Mouse (Mus musculus): ENCODE measurements around the gene Tubb2b. TPM values are rescaled to one million over a fixed set of nuclear protein-coding genes. Genes with fewer than 3 reads are reported as not detected.

The Tubb2b gene
- total RNA-seq, 1 experiment, result 139 TPM

DNA sequence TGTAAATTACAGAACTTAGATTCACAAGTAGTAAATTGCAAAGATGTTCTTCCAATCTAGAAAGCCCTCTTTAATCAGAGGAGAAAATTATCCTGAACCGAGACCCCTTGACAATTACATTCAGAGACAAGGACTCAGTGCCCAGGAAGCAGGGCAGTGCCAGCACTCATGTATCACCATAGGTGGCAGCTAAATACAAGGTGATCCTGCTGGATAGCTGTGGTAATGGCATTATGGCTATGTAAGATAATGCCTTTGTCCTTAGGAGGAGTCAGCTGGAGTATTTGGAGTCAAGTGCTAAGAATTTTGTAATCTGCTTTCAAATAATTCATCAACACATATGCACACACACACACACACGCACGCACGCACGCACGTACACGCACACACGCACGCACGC, 29.0 kb downstream of the Tubb2b start:
- H3K27ac ChIP-seq (ENCODE audit: insufficient read depth, low read depth, low read length, poor library complexity, severe bottlenecking), result no peak overlapping the region

DNA sequence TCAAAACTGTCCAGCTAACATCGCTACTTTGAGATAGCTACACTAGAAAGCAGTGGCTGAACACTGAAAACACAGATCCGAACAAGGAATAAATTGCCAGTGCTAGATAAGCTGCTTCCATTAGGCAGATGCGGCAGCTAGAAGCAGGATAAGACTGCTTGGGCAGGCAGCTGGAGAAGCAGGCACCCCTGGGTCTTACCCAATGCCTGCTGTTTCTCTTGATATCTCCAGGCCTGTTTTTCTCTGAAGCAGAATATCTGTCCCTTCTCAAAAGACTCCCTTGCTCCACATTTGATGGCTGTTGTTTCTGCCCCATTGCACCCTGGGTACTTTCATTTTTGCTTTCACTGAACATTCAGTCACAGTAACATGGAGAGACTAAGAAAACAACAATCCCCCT, 29.5 kb downstream of the Tubb2b start:
- H3K27ac ChIP-seq (ENCODE audit: insufficient read depth, low read depth, low read length, poor library complexity, severe bottlenecking), result no peak overlapping the region
- peaks cover 2 to 7% of the 10 kb centered on the region in 2 experiments; a peak in 2 of 4 replicates for H3K4me1 ChIP-seq (ENCODE audit: control insufficient read depth in 2 of 2, insufficient read depth in 2 of 2, low read length in 2 of 2, poor library complexity in 1 of 2)
- DNase-seq (ENCODE audit: low read depth, low spot score), result no peak
- no peak overlapping the region for H3K9ac ChIP-seq (ENCODE audit: insufficient read depth, low read depth, low read length, poor library complexity, severe bottlenecking)
- in situ Hi-C loops (cut with MboI; ENCODE audit: low sequenced_read_pairs in 2 of 2, unreplicated experiment in 2 of 2), result no loop called here
- H3K9me3 ChIP-seq (ENCODE audit: control insufficient read depth, insufficient read depth, low read depth, low read length), result no peaks in the 10 kb centered on the region
- no peaks in the 10 kb centered on the region for H3K36me3 ChIP-seq (ENCODE audit: control insufficient read depth, insufficient read depth, low read length, poor library complexity, severe bottlenecking)
- no peak for TF ChIP-seq ZC3H11A (IDR thresholded peaks at IDR 0.05; ENCODE audit: borderline replicate concordance, low read depth, low read length)
- TF ChIP-seq CHD2 (IDR thresholded peaks at IDR 0.05; ENCODE audit: low read depth, low read length), result no peak
- no peak for TF ChIP-seq HCFC1 (IDR thresholded peaks at IDR 0.05; ENCODE audit: borderline replicate concordance, insufficient read depth, low read length)
- TF ChIP-seq ZNF384 (IDR thresholded peaks at IDR 0.05; ENCODE audit: low read depth, low read length), result no peak
- TF ChIP-seq MAFK (IDR thresholded peaks at IDR 0.05; ENCODE audit: insufficient read depth, low read depth, low read length), result no peak
- no peak overlapping the region for H3K4me3 ChIP-seq (ENCODE audit: insufficient read depth in 1 of 2, low read depth in 1 of 2, low read length in 2 of 2, poor library complexity in 1 of 2, severe bottlenecking in 1 of 2)

More for the DNA sequence above, 29.0 kb downstream of the Tubb2b start:
- Histone ChIP-seq H3K36me3 (ENCODE audit: control insufficient read depth, insufficient read depth, low read length, poor library complexity, severe bottlenecking) (no peaks in the 10 kb centered on the region), H3K4me1 (ENCODE audit: control insufficient read depth in 2 of 2, insufficient read depth in 2 of 2, low read length in 2 of 2, poor library complexity in 1 of 2) (peaks cover under 1 to 5% of the 10 kb centered on the region in 2 experiments; a peak in 2 of 4 replicates), H3K9ac (ENCODE audit: insufficient read depth, low read depth, low read length, poor library complexity, severe bottlenecking) (no peak overlapping the region), H3K4me3 (ENCODE audit: insufficient read depth in 1 of 2, low read depth in 1 of 2, low read length in 2 of 2, poor library complexity in 1 of 2, severe bottlenecking in 1 of 2) (no peak overlapping the region), H3K9me3 (ENCODE audit: control insufficient read depth, insufficient read depth, low read depth, low read length) (no peaks in the 10 kb centered on the region)
- in situ Hi-C loops (cut with MboI; ENCODE audit: low sequenced_read_pairs in 2 of 2, unreplicated experiment in 2 of 2), result no loop called here
- TF ChIP-seq ZC3H11A (IDR thresholded peaks at IDR 0.05; ENCODE audit: borderline replicate concordance, low read depth, low read length), result no peak
- no peak for TF ChIP-seq ZNF384 (IDR thresholded peaks at IDR 0.05; ENCODE audit: low read depth, low read length)
- TF ChIP-seq HCFC1 (IDR thresholded peaks at IDR 0.05; ENCODE audit: borderline replicate concordance, insufficient read depth, low read length), result no peak
- no peak for TF ChIP-seq MAFK (IDR thresholded peaks at IDR 0.05; ENCODE audit: insufficient read depth, low read depth, low read length)
- TF ChIP-seq CHD2 (IDR thresholded peaks at IDR 0.05; ENCODE audit: low read depth, low read length), result no peak
- DNase-seq (ENCODE audit: low read depth, low spot score), result no peak

DNA sequence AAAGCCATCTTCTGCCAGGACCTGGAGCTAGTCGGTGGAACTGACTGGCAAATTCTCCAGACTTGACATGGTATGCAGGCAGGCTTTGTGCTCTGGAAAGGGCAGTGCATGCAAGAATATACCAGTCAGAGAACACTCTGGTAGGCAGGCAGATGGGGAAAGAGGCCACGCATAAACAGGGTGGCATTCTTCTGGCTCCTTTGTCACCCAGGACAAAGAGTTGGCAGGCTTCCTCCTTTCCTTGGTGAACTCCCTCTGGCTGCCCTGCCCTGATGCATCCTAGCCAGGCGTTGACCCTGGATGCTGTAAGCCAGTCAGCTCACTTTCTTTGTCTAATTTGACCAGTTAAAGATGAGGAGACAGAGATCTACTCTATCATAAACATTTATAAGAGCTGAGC, 33.2 kb downstream of the Tubb2b start:
- Histone ChIP-seq H3K9ac (ENCODE audit: insufficient read depth, low read depth, low read length, poor library complexity, severe bottlenecking) (no peak overlapping the region), H3K36me3 (ENCODE audit: control insufficient read depth, insufficient read depth, low read length, poor library complexity, severe bottlenecking) (no peaks in the 10 kb centered on the region), H3K4me3 (ENCODE audit: insufficient read depth in 1 of 2, low read depth in 1 of 2, low read length in 2 of 2, poor library complexity in 1 of 2, severe bottlenecking in 1 of 2) (no peak overlapping the region), H3K27ac (ENCODE audit: insufficient read depth, low read depth, low read length, poor library complexity, severe bottlenecking) (no peak overlapping the region), H3K4me1 (ENCODE audit: control insufficient read depth in 2 of 2, insufficient read depth in 2 of 2, low read length in 2 of 2, poor library complexity in 1 of 2) (peaks cover 2 to 7% of the 10 kb centered on the region in 2 experiments; a peak in 2 of 4 replicates), H3K9me3 (ENCODE audit: control insufficient read depth, insufficient read depth, low read depth, low read length) (no peaks in the 10 kb centered on the region)
- in situ Hi-C loops (cut with MboI; ENCODE audit: low sequenced_read_pairs in 2 of 2, unreplicated experiment in 2 of 2), result no loop called here
- TF ChIP-seq ZNF384 (IDR thresholded peaks at IDR 0.05; ENCODE audit: low read depth, low read length) (no peak), MAFK (IDR thresholded peaks at IDR 0.05; ENCODE audit: insufficient read depth, low read depth, low read length) (no peak), ZC3H11A (IDR thresholded peaks at IDR 0.05; ENCODE audit: borderline replicate concordance, low read depth, low read length) (no peak), CHD2 (IDR thresholded peaks at IDR 0.05; ENCODE audit: low read depth, low read length) (no peak), HCFC1 (IDR thresholded peaks at IDR 0.05; ENCODE audit: borderline replicate concordance, insufficient read depth, low read length) (no peak)
- DNase-seq (ENCODE audit: low read depth, low spot score), result no peak

GRCm38 (mm10) chr13:34096455-34096854, 33.8 kb downstream of the Tubb2b start:
- no peak for TF ChIP-seq ZNF384 (IDR thresholded peaks at IDR 0.05; ENCODE audit: low read depth, low read length)
- TF ChIP-seq HCFC1 (IDR thresholded peaks at IDR 0.05; ENCODE audit: borderline replicate concordance, insufficient read depth, low read length), result no peak
- TF ChIP-seq MAFK (IDR thresholded peaks at IDR 0.05; ENCODE audit: insufficient read depth, low read depth, low read length), result no peak
- no peak for TF ChIP-seq CHD2 (IDR thresholded peaks at IDR 0.05; ENCODE audit: low read depth, low read length)
- no peak for TF ChIP-seq ZC3H11A (IDR thresholded peaks at IDR 0.05; ENCODE audit: borderline replicate concordance, low read depth, low read length)
- no peaks in the 10 kb centered on the region for H3K36me3 ChIP-seq (ENCODE audit: control insufficient read depth, insufficient read depth, low read length, poor library complexity, severe bottlenecking)
- in situ Hi-C loops (cut with MboI; ENCODE audit: low sequenced_read_pairs in 2 of 2, unreplicated experiment in 2 of 2), result no loop called here
- no peak overlapping the region for H3K9ac ChIP-seq (ENCODE audit: insufficient read depth, low read depth, low read length, poor library complexity, severe bottlenecking)
- peaks cover 2 to 7% of the 10 kb centered on the region in 2 experiments; a peak in 2 of 4 replicates for H3K4me1 ChIP-seq (ENCODE audit: control insufficient read depth in 2 of 2, insufficient read depth in 2 of 2, low read length in 2 of 2, poor library complexity in 1 of 2)
- H3K9me3 ChIP-seq (ENCODE audit: control insufficient read depth, insufficient read depth, low read depth, low read length), result no peaks in the 10 kb centered on the region
- no peak overlapping the region for H3K27ac ChIP-seq (ENCODE audit: insufficient read depth, low read depth, low read length, poor library complexity, severe bottlenecking)
- no peak for DNase-seq (ENCODE audit: low read depth, low spot score)
- no peak overlapping the region for H3K4me3 ChIP-seq (ENCODE audit: insufficient read depth in 1 of 2, low read depth in 1 of 2, low read length in 2 of 2, poor library complexity in 1 of 2, severe bottlenecking in 1 of 2)
